Mouse (Mus musculus) kidney, adult 2 months (tissue): ENCODE results near the gene Prkag2.

Experiments
- CTCF ChIP-seq: fragments of 200-500 bp; conservative IDR thresholded peaks from 2 replicates; pipeline ENCODE4 v1.5.1; 2011; ENCODE audit warnings: low read depth, mild to moderate bottlenecking, control low read depth, low read length, moderate library complexity, mixed read lengths; ENCODE audit not compliant: insufficient read depth, insufficient read length
- POLR2A ChIP-seq: fragments of 200-500 bp; IDR thresholded peaks from one replicate; pipeline ENCODE4 v1.6.1; 2011; ENCODE audit warnings: low read depth, low read length, control low read depth

DNA sequence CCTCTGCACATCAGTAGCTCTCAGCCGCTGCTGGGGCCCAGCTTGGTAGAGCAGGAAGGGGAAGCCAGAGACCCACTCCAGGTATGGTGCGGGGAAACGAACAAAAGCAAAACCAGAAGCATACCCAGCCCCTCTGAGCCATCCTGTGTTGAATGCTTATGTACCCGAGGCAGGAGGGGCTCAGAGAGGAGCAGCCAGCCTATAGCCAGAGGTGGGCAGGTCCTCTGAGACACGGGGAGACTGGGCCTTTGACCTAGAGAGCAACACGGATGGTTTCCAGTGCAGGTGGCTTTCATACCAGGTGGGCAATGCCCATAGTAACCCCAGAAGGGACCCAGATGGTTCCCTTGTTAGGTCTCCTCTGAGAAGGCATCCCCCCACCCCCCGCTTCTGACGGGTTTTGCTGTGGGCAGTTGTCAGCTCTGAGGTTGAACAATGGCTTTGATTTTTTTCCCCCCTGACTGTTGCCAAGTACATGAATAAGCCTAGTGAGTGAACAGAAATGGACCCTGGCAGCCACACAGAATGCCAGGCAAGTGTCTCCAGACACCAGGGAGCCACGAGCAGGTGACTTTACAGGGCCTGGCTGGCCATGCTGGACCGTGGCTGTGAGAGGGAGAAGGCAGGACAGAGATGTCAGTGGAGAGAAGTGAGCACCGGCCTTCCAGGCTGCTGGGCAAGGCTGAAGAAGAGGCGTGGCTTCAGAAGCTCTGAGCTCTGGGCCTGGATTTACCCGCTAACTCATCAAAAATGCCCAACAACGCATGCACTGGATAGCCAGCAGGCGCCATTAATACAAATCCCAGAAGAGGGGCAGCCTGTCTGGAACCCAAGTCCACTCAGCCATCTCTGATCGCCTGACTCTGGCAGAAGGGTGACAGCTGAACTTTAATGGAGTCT lies 147.3 kb downstream of the Prkag2 start:
- TF ChIP-seq CTCF (no peak), POLR2A (no peak)
